ENCODE assay signal across 9 mouse cellular contexts in genomic region chr5:124050095-124051050, GRCm38 (mm10). TPM values are rescaled to one million over a fixed set of nuclear protein-coding genes. Genes with fewer than 3 reads are reported as not detected.
DNase-seq lines count a peak whose midpoint lies in the region; ATAC-seq and TF ChIP-seq lines count a peak whose summit lies in the region.
"Had no signal": no experiment of that assay in that cellular context is flagged by ENCODE, and none has a peak within 500 bp of the region (broad histone marks: within the 10 kb centered on the region; RNA-seq: fewer than 3 reads in every experiment).

No protein-coding gene starts in this region.

- intact Hi-C loops in gastrocnemius, adult 2 months (cut with DNase I) = loop anchor here (5.0 kb wide), 1 partner anchor 33 kb away; no protein-coding TSS in a partner anchor
- intact Hi-C loops in heart, postnatal 36 days (cut with DNase I) = no loop called here

- H3K4me1 ChIP-seq in liver, postnatal 0 days (ENCODE audit: insufficient read depth) = peaks cover 57% of the 10 kb centered on the region
- peaks cover 17% of the 10 kb centered on the region for H3K4me1 ChIP-seq in neural tube, embryonic 15.5 days

- 35% methylated on average over 14 of the region's 14 CpGs for WGBS in liver, postnatal 0 days (ENCODE audit: insufficient replicate concordance)
- 65% methylated on average over 14 of the region's 14 CpGs for WGBS in neural tube, embryonic 15.5 days

- H3K4me2 ChIP-seq in liver, postnatal 0 days (ENCODE audit: low read depth, low read length) = peak overlapping the region; percentile 73
- H3K4me2 ChIP-seq in neural tube, embryonic 15.5 days = no peak overlapping the region

- no peak for TF ChIP-seq EP300 in liver, postnatal 0 days (IDR thresholded peaks at IDR 0.05; ENCODE audit: low read depth)

- peak overlapping the region; percentile 60 for H3K9ac ChIP-seq in liver, postnatal 0 days (replicated peaks)
- H3K9ac ChIP-seq in neural tube, embryonic 15.5 days (replicated peaks) = 0 out of 2 replicates have a peak overlapping the region, but pooled peaks have one; percentile 10

- H3K4me3 ChIP-seq in gastrocnemius, adult 2 months = peak overlapping the region; percentile 57
- H3K4me3 ChIP-seq in liver, postnatal 0 days (ENCODE audit: low read depth, low read length) = peak overlapping the region; percentile 45
- H3K4me3 ChIP-seq in neural tube, embryonic 15.5 days (replicated peaks) = no peak overlapping the region

- no peak for DNase-seq in gastrocnemius, adult 2 months
- no peak for DNase-seq in gastrocnemius, postnatal 25 days
- peak; percentile 26 for DNase-seq in embryo, embryonic 11 days
- peak; percentile 22 to 46 for DNase-seq in heart, postnatal 36 days
- DNase-seq in liver, postnatal 0 days = peak; percentile 49
- no peak for DNase-seq in layer of hippocampus, postnatal 36 days
- no peak for DNase-seq in cerebellum, postnatal 10 days

- no peaks in the 10 kb centered on the region for H3K27me3 ChIP-seq in liver, postnatal 0 days (ENCODE audit: insufficient read depth, low read length)
- no peaks in the 10 kb centered on the region for H3K27me3 ChIP-seq in neural tube, embryonic 15.5 days (replicated peaks)
- H3K27me3 ChIP-seq: CH12.LX had no signal

- H3K9me3 ChIP-seq in liver, postnatal 0 days (ENCODE audit: low read length) = no peaks in the 10 kb centered on the region
- H3K9me3 ChIP-seq in neural tube, embryonic 15.5 days (replicated peaks) = no peaks in the 10 kb centered on the region

- ATAC-seq in liver, postnatal 0 days = 0 out of 2 replicates have a peak, but pooled peaks have one; percentile 8
- ATAC-seq in neural tube, embryonic 15.5 days (ENCODE audit: low FRiP score) = no peak

- no peak; the same call in 1 of the 2 replicates for TF ChIP-seq CTCF in gastrocnemius, adult 2 months (IDR thresholded peaks at IDR 0.05)
- peak; percentile 42 for TF ChIP-seq CTCF in liver, postnatal 0 days (IDR thresholded peaks at IDR 0.05; ENCODE audit: low read depth)

- H3K27ac ChIP-seq in gastrocnemius, adult 2 months = peak overlapping the region; percentile 92
- peak overlapping the region; percentile 91 for H3K27ac ChIP-seq in liver, postnatal 0 days (ENCODE audit: low read depth)
- peak overlapping the region; percentile 54; the same call in 1 of the 2 replicates for H3K27ac ChIP-seq in neural tube, embryonic 15.5 days (replicated peaks)

- H3K36me3 ChIP-seq in liver, postnatal 0 days (replicated peaks; ENCODE audit: insufficient read depth, low read length) = no peaks in the 10 kb centered on the region
- no peaks in the 10 kb centered on the region for H3K36me3 ChIP-seq in neural tube, embryonic 15.5 days

RNA-seq across cellular contexts. Expression of gene Vps37b, which starts 18.3 kb away (rescaled TPM):
- total RNA-seq in gastrocnemius, adult 2 months (2021) = 1 to 10 TPM; 4.1 to 6.2 TPM
- total RNA-seq in gastrocnemius, postnatal 25 days (2021) = 1 to 10 TPM; 4.2 to 6.3 TPM
- total RNA-seq in heart, postnatal 36 days (2021) = 10 to 100 TPM; 19.6 to 25.0 TPM
- polyA plus RNA-seq in liver, postnatal 0 days (2015; fragmentation: Nextera tagmentation; extraction: Ambion mirVana) = 16.4 and 17.6 TPM in 2 replicates
- polyA plus RNA-seq in neural tube, embryonic 15.5 days (2015; fragmentation: Nextera tagmentation; extraction: Ambion mirVana) = 48.8 and 50.4 TPM in 2 replicates
- 10 to 100 TPM; 32.6 to 40.8 TPM for total RNA-seq in layer of hippocampus, postnatal 36 days (2021)

RNA-seq across cellular contexts. Expression of gene Abcb9, which starts 45.2 kb away (rescaled TPM):
- 10 to 100 TPM in 1 of 2 experiments, 1 to 10 TPM in 1; 7.1 to 11.9 TPM for total RNA-seq in gastrocnemius, adult 2 months (2021)
- 1 to 10 TPM; 7.9 to 9.5 TPM for total RNA-seq in gastrocnemius, postnatal 25 days (2021)
- 1 to 10 TPM; 7.6 to 8.3 TPM for total RNA-seq in heart, postnatal 36 days (2021)
- 3.7 and 3.8 TPM in 2 replicates for polyA plus RNA-seq in liver, postnatal 0 days (2015; fragmentation: Nextera tagmentation; extraction: Ambion mirVana)
- 22.1 and 23.2 TPM in 2 replicates for polyA plus RNA-seq in neural tube, embryonic 15.5 days (2015; fragmentation: Nextera tagmentation; extraction: Ambion mirVana)
- 10 to 100 TPM; 27.2 to 30.7 TPM for total RNA-seq in layer of hippocampus, postnatal 36 days (2021)

Comparison
In these comparisons a context has a peak if more than half of its experiments do, and no peak if none do; other contexts are left out.
1. DNase-seq: peak in embryo, embryonic 11 days (single experiment), heart, postnatal 36 days (2 of 2) and liver, postnatal 0 days (single experiment); none in gastrocnemius, adult 2 months (single experiment), gastrocnemius, postnatal 25 days (single experiment), layer of hippocampus, postnatal 36 days (0 of 2) and cerebellum, postnatal 10 days (0 of 2).
2. Peak in every context shown above with its lines, with median percentiles within 50 percentile points of each other: H3K27ac ChIP-seq.